Mouse (Mus musculus): ENCODE results near the gene Rev1. TPM values are rescaled to one million over a fixed set of nuclear protein-coding genes. Genes with fewer than 3 reads are reported as not detected.
"Not testable (repeated sequence)": the region's sequence is repeated elsewhere in the genome, so short reads cannot be mapped to it uniquely, and the experiment has no call there.

Gene Rev1
- polyA plus RNA-seq, 1 experiment from 2014 or later = 27.9 TPM

- H3K4me1 ChIP-seq = no peaks in the 10 kb centered on the region
- no peak overlapping the region for H3K27ac ChIP-seq (replicated peaks)
- H3K27me3 ChIP-seq = no peaks in the 10 kb centered on the region
- H3K4me3 ChIP-seq (replicated peaks) = no peak overlapping the region
- no peaks in the 10 kb centered on the region for H3K9me3 ChIP-seq (replicated peaks)
- H3K9ac ChIP-seq = no peak overlapping the region
- no peak overlapping the region for H3K4me2 ChIP-seq (replicated peaks)
- H3K36me3 ChIP-seq = peaks cover 50% of the 10 kb centered on the region
- ATAC-seq (ENCODE audit: insufficient number of reproducible peaks, low FRiP score, low TSS enrichment, low read depth) = no peak
- 92% methylated on average over 10 of the region's 10 CpGs for WGBS
Measured at GRCm38 (mm10) chr1:38067276-38067675, 62.3 kb downstream of the Rev1 start.

GRCm38 (mm10) chr1:38062156-38062555, 67.4 kb downstream of the Rev1 start:
- H3K4me1 ChIP-seq; H3K9ac ChIP-seq; H3K4me2 ChIP-seq (replicated peaks); H3K4me3 ChIP-seq (replicated peaks); H3K27ac ChIP-seq (replicated peaks); H3K9me3 ChIP-seq (replicated peaks); ATAC-seq (ENCODE audit: insufficient number of reproducible peaks, low FRiP score, low TSS enrichment, low read depth); H3K27me3 ChIP-seq: not testable (repeated sequence)
- WGBS = 95% methylated on average over 2 of the region's 2 CpGs
- peaks cover 66% of the 10 kb centered on the region for H3K36me3 ChIP-seq

GRCm38 (mm10) chr1:38058417-38058816, 71.2 kb downstream of the Rev1 start:
- Histone ChIP-seq H3K27ac (replicated peaks) (no peak overlapping the region), H3K9me3 (replicated peaks) (no peaks in the 10 kb centered on the region), H3K4me3 (replicated peaks) (no peak overlapping the region), H3K4me2 (replicated peaks) (no peak overlapping the region), H3K36me3 (peaks cover 73% of the 10 kb centered on the region), H3K9ac (no peak overlapping the region), H3K4me1 (no peaks in the 10 kb centered on the region), H3K27me3 (no peaks in the 10 kb centered on the region)
- WGBS = 83% methylated on average over 6 of the region's 6 CpGs
- ATAC-seq (ENCODE audit: insufficient number of reproducible peaks, low FRiP score, low TSS enrichment, low read depth) = no peak

- H3K4me2 ChIP-seq (replicated peaks) = no peak overlapping the region
- H3K4me1 ChIP-seq = no peaks in the 10 kb centered on the region
- no peaks in the 10 kb centered on the region for H3K9me3 ChIP-seq (replicated peaks)
- no peak overlapping the region for H3K4me3 ChIP-seq (replicated peaks)
- H3K27me3 ChIP-seq = no peaks in the 10 kb centered on the region
- peaks cover 82% of the 10 kb centered on the region for H3K36me3 ChIP-seq
- no peak overlapping the region for H3K9ac ChIP-seq
- WGBS = 83% methylated on average over 5 of the region's 5 CpGs
- no peak overlapping the region for H3K27ac ChIP-seq (replicated peaks)
- no peak for ATAC-seq (ENCODE audit: insufficient number of reproducible peaks, low FRiP score, low TSS enrichment, low read depth)
Measured at GRCm38 (mm10) chr1:38055176-38055575, 74.4 kb downstream of the Rev1 start.

GRCm38 (mm10) chr1:38049562-38049961, 80.0 kb downstream of the Rev1 start:
- Histone ChIP-seq H3K9ac (no peak overlapping the region), H3K36me3 (peaks cover 86% of the 10 kb centered on the region), H3K4me3 (replicated peaks) (no peak overlapping the region), H3K27ac (replicated peaks) (no peak overlapping the region), H3K9me3 (replicated peaks) (no peaks in the 10 kb centered on the region), H3K4me1 (no peaks in the 10 kb centered on the region), H3K27me3 (no peaks in the 10 kb centered on the region), H3K4me2 (replicated peaks) (no peak overlapping the region)
- ATAC-seq (ENCODE audit: insufficient number of reproducible peaks, low FRiP score, low TSS enrichment, low read depth) = no peak
- 60% methylated on average over 4 of the region's 4 CpGs for WGBS

GRCm38 (mm10) chr1:38048121-38048520, 81.5 kb downstream of the Rev1 start:
- Histone ChIP-seq H3K9ac (no peak overlapping the region), H3K27me3 (no peaks in the 10 kb centered on the region), H3K4me2 (replicated peaks) (no peak overlapping the region), H3K4me3 (replicated peaks) (no peak overlapping the region), H3K9me3 (replicated peaks) (no peaks in the 10 kb centered on the region), H3K4me1 (no peaks in the 10 kb centered on the region), H3K36me3 (peaks cover 74% of the 10 kb centered on the region), H3K27ac (replicated peaks) (no peak overlapping the region)
- ATAC-seq (ENCODE audit: insufficient number of reproducible peaks, low FRiP score, low TSS enrichment, low read depth) = no peak
- WGBS = 84% methylated on average over 3 of the region's 3 CpGs

GRCm38 (mm10) chr1:38038898-38039297, 90.7 kb downstream of the Rev1 start:
- no peaks in the 10 kb centered on the region for H3K4me1 ChIP-seq
- no peak overlapping the region for H3K4me2 ChIP-seq (replicated peaks)
- H3K27ac ChIP-seq (replicated peaks) = no peak overlapping the region
- no peaks in the 10 kb centered on the region for H3K27me3 ChIP-seq
- peaks cover 68% of the 10 kb centered on the region for H3K36me3 ChIP-seq
- no peak for ATAC-seq (ENCODE audit: insufficient number of reproducible peaks, low FRiP score, low TSS enrichment, low read depth)
- 96% methylated on average over 2 of the region's 2 CpGs for WGBS
- H3K9ac ChIP-seq = no peak overlapping the region
- H3K9me3 ChIP-seq (replicated peaks) = no peaks in the 10 kb centered on the region
- no peak overlapping the region for H3K4me3 ChIP-seq (replicated peaks)

- H3K4me2 ChIP-seq (replicated peaks) = no peak overlapping the region
- H3K4me1 ChIP-seq = no peaks in the 10 kb centered on the region
- 83% methylated on average over 5 of the region's 5 CpGs for WGBS
- no peak for ATAC-seq (ENCODE audit: insufficient number of reproducible peaks, low FRiP score, low TSS enrichment, low read depth)
- H3K9me3 ChIP-seq (replicated peaks) = no peaks in the 10 kb centered on the region
- no peak overlapping the region for H3K4me3 ChIP-seq (replicated peaks)
- no peaks in the 10 kb centered on the region for H3K27me3 ChIP-seq
- H3K36me3 ChIP-seq = peaks cover 80% of the 10 kb centered on the region
- H3K9ac ChIP-seq = no peak overlapping the region
- H3K27ac ChIP-seq (replicated peaks) = no peak overlapping the region
Measured at GRCm38 (mm10) chr1:38037375-38037774, 92.2 kb downstream of the Rev1 start.

- H3K9ac ChIP-seq = no peak overlapping the region
- no peak overlapping the region for H3K4me3 ChIP-seq (replicated peaks)
- WGBS = 85% methylated on average over 4 of the region's 4 CpGs
- H3K4me1 ChIP-seq = no peaks in the 10 kb centered on the region
- no peak overlapping the region for H3K4me2 ChIP-seq (replicated peaks)
- no peaks in the 10 kb centered on the region for H3K9me3 ChIP-seq (replicated peaks)
- no peak overlapping the region for H3K27ac ChIP-seq (replicated peaks)
- H3K36me3 ChIP-seq = peaks cover 69% of the 10 kb centered on the region
- no peak for ATAC-seq (ENCODE audit: insufficient number of reproducible peaks, low FRiP score, low TSS enrichment, low read depth)
- H3K27me3 ChIP-seq = no peaks in the 10 kb centered on the region
Measured at GRCm38 (mm10) chr1:38035521-38035920, 94.1 kb downstream of the Rev1 start.

GRCm38 (mm10) chr1:38031391-38031790, 98.2 kb downstream of the Rev1 start:
- ATAC-seq (ENCODE audit: insufficient number of reproducible peaks, low FRiP score, low TSS enrichment, low read depth) = no peak
- WGBS = 89% methylated on average over 5 of the region's 5 CpGs

GRCm38 (mm10) chr1:38027301-38027700, 102.3 kb downstream of the Rev1 start:
- no peak for ATAC-seq (ENCODE audit: insufficient number of reproducible peaks, low FRiP score, low TSS enrichment, low read depth)
- peaks cover 30% of the 10 kb centered on the region for H3K36me3 ChIP-seq

More at GRCm38 (mm10) chr1:38031391-38031790, 98.2 kb downstream of the Rev1 start:
- Histone ChIP-seq H3K36me3 (peaks cover 40% of the 10 kb centered on the region), H3K9me3 (replicated peaks) (no peaks in the 10 kb centered on the region), H3K9ac (no peak overlapping the region), H3K4me2 (replicated peaks) (no peak overlapping the region), H3K4me3 (replicated peaks) (no peak overlapping the region), H3K4me1 (no peaks in the 10 kb centered on the region), H3K27ac (replicated peaks) (no peak overlapping the region), H3K27me3 (no peaks in the 10 kb centered on the region)

GRCm38 (mm10) chr1:38014551-38015203, 114.9 kb downstream of the Rev1 start:
- Histone ChIP-seq H3K27me3 (no peaks in the 10 kb centered on the region), H3K36me3 (peaks cover 19% of the 10 kb centered on the region), H3K4me2 (replicated peaks) (no peak overlapping the region), H3K27ac (replicated peaks) (no peak overlapping the region), H3K4me1 (no peaks in the 10 kb centered on the region), H3K9me3 (replicated peaks) (no peaks in the 10 kb centered on the region), H3K9ac (no peak overlapping the region), H3K4me3 (replicated peaks) (no peak overlapping the region)
- no peak for ATAC-seq (ENCODE audit: insufficient number of reproducible peaks, low FRiP score, low TSS enrichment, low read depth)
- 67% methylated on average over 2 of the region's 2 CpGs for WGBS

More at GRCm38 (mm10) chr1:38027301-38027700, 102.3 kb downstream of the Rev1 start:
- 90% methylated on average over 7 of the region's 7 CpGs for WGBS
- no peaks in the 10 kb centered on the region for H3K27me3 ChIP-seq
- no peak overlapping the region for H3K27ac ChIP-seq (replicated peaks)
- no peak overlapping the region for H3K9ac ChIP-seq
- H3K9me3 ChIP-seq (replicated peaks) = no peaks in the 10 kb centered on the region
- no peak overlapping the region for H3K4me3 ChIP-seq (replicated peaks)
- no peaks in the 10 kb centered on the region for H3K4me1 ChIP-seq
- H3K4me2 ChIP-seq (replicated peaks) = no peak overlapping the region

Measured in embryonic facial prominence, embryonic 15.5 days (tissue).